Mouse (Mus musculus) MEL (cell line): ENCODE results near the gene Ccdc17. TPM values are rescaled to one million over a fixed set of nuclear protein-coding genes. Genes with fewer than 3 reads are reported as not detected.

ENCODE experiments used
- DNase-seq: peaks from one replicate; pipeline ENCODE4 v3.0.0; 2011; ENCODE audit warnings: low read depth, low spot score
- H3K27ac ChIP-seq: 2 replicates; pipeline ENCODE4 v1.5.1; 2012; ENCODE audit warnings: low read depth, mild to moderate bottlenecking, control low read depth, low read length, moderate library complexity; ENCODE audit not compliant: control insufficient read depth
- H3K27me3 ChIP-seq, 2 experiments: fragments of 150-350 bp in 1 of 2; sonication (generic) in 1 of 2; 2 replicates each; pipeline ENCODE4 v1.6.1; 2012; ENCODE audit warnings: low read length in 2 of 2, mild to moderate bottlenecking in 2 of 2, improper control_type of control experiment in 1 of 2, moderate library complexity in 1 of 2; ENCODE audit not compliant: insufficient read depth in 2 of 2, control insufficient read depth in 1 of 2
- H3K36me3 ChIP-seq, 2 experiments: 2 replicates each; pipeline ENCODE4 v1.6.1; 2012 to 2014; ENCODE audit warnings: low read length in 2 of 2, improper control_type of control experiment in 1 of 2, inconsistent platforms in 1 of 2, mild to moderate bottlenecking in 1 of 2; ENCODE audit not compliant: insufficient read depth in 2 of 2, control insufficient read depth in 1 of 2
- H3K4me1 ChIP-seq, 2 experiments: fragments of 150-350 bp in 1 of 2; sonication (generic) in 1 of 2; 2 replicates each; pipeline ENCODE4 v1.6.1; 2012; ENCODE audit warnings: low read length in 2 of 2, improper control_type of control experiment in 1 of 2, mild to moderate bottlenecking in 1 of 2; ENCODE audit not compliant: insufficient read depth in 2 of 2, control insufficient read depth in 1 of 2
- H3K4me3 ChIP-seq, 2 experiments: fragments of 150-350 bp in 1 of 2; sonication (generic) in 1 of 2; 2 replicates each; pipeline ENCODE4 v1.5.1; 2012; ENCODE audit warnings: low read depth in 2 of 2, low read length in 2 of 2, mild to moderate bottlenecking in 2 of 2, moderate library complexity in 2 of 2, control low read depth in 1 of 2, improper control_type of control experiment in 1 of 2; ENCODE audit not compliant: control insufficient read depth in 1 of 2, insufficient read depth in 1 of 2
- H3K79me2 ChIP-seq: 2 replicates; pipeline ENCODE4 v1.6.1; 2012; ENCODE audit warnings: mild to moderate bottlenecking, low read length, moderate library complexity; ENCODE audit not compliant: control insufficient read depth, poor library complexity, insufficient read depth
- H3K9ac ChIP-seq: 2 replicates; pipeline ENCODE4 v1.6.1; 2012; ENCODE audit warnings: low read depth, mild to moderate bottlenecking, control low read depth, low read length, moderate library complexity; ENCODE audit not compliant: control insufficient read depth, poor library complexity, severe bottlenecking
- H3K9me3 ChIP-seq: fragments of 150-350 bp; sonication (generic); replicated peaks from 2 replicates; pipeline ENCODE4 v1.6.1; 2012; ENCODE audit warnings: mild to moderate bottlenecking, low read length, improper control_type of control experiment, moderate library complexity; ENCODE audit not compliant: insufficient read depth
- BHLHE40 ChIP-seq: IDR thresholded peaks from 2 replicates; pipeline ENCODE4 v1.6.1; 2012; ENCODE audit warnings: low read depth, mild to moderate bottlenecking, inconsistent platforms, low read length, improper control_type of control experiment, borderline replicate concordance
- CTCF ChIP-seq, 3 experiments: IDR thresholded peaks in 2 of 3; conservative IDR thresholded peaks in 1 of 3; 2 replicates each; pipeline ENCODE4 v1.5.1; 2011 to 2012; ENCODE audit warnings: low read length in 3 of 3, low read depth in 2 of 3, mild to moderate bottlenecking in 2 of 3, improper control_type of control experiment in 1 of 3, inconsistent platforms in 1 of 3, mixed read lengths in 1 of 3, moderate library complexity in 1 of 3; ENCODE audit not compliant: control insufficient read depth in 1 of 3, insufficient read depth in 1 of 3, poor library complexity in 1 of 3, severe bottlenecking in 1 of 3
- EP300 ChIP-seq, 2 experiments: IDR thresholded peaks; 2 replicates each; pipeline ENCODE4 v1.6.1; 2011; ENCODE audit warnings: improper control_type of control experiment in 2 of 2, low read length in 2 of 2, low read depth in 1 of 2, mild to moderate bottlenecking in 1 of 2
- GATA1 ChIP-seq: IDR thresholded peaks from 2 replicates; pipeline ENCODE4 v1.6.1; 2011; ENCODE audit warnings: low read depth, low read length, improper control_type of control experiment
- HCFC1 ChIP-seq: IDR thresholded peaks from 2 replicates; pipeline ENCODE4 v1.6.1; 2012; ENCODE audit warnings: low read depth, mild to moderate bottlenecking, inconsistent platforms, low read length, improper control_type of control experiment, moderate library complexity
- JUND ChIP-seq: IDR thresholded peaks from 2 replicates; pipeline ENCODE4 v1.6.1; 2011; ENCODE audit warnings: low read depth, mild to moderate bottlenecking, improper control_type of control experiment, low read length
- MAFK ChIP-seq: IDR thresholded peaks from 2 replicates; pipeline ENCODE4 v1.6.1; 2011; ENCODE audit warnings: low read depth, mild to moderate bottlenecking, low read length, improper control_type of control experiment, borderline replicate concordance
- MAZ ChIP-seq: IDR thresholded peaks from 2 replicates; pipeline ENCODE4 v1.6.1; 2012; ENCODE audit warnings: low read depth, mild to moderate bottlenecking, inconsistent platforms, low read length, improper control_type of control experiment
- MEF2A ChIP-seq: IDR thresholded peaks from 2 replicates; pipeline ENCODE4 v1.6.1; 2014; ENCODE audit warnings: low read depth, mild to moderate bottlenecking, inconsistent platforms, low read length, improper control_type of control experiment; ENCODE audit not compliant: poor library complexity, insufficient replicate concordance, severe bottlenecking; ENCODE audit errors: extremely low read depth
- NELFE ChIP-seq: IDR thresholded peaks from 2 replicates; pipeline ENCODE4 v1.6.1; 2011; ENCODE audit warnings: low read depth, low read length, improper control_type of control experiment
- POLR2AphosphoS2 ChIP-seq: IDR thresholded peaks from 2 replicates; pipeline ENCODE4 v1.6.1; 2011; ENCODE audit warnings: low read length, improper control_type of control experiment
- RAD21 ChIP-seq: IDR thresholded peaks from 2 replicates; pipeline ENCODE4 v1.6.1; 2011; ENCODE audit warnings: mild to moderate bottlenecking, low read depth, low read length, improper control_type of control experiment
- RCOR1 ChIP-seq: IDR thresholded peaks from 2 replicates; pipeline ENCODE4 v1.6.1; 2012; ENCODE audit warnings: low read depth, mild to moderate bottlenecking, inconsistent platforms, low read length, improper control_type of control experiment
- SIN3A ChIP-seq: IDR thresholded peaks from 2 replicates; pipeline ENCODE4 v1.6.1; 2012; ENCODE audit warnings: low read length, improper control_type of control experiment, inconsistent platforms
- TBP ChIP-seq: IDR thresholded peaks from 2 replicates; pipeline ENCODE4 v1.8.0; 2011; ENCODE audit warnings: low read depth, low read length, improper control_type of control experiment
- ZC3H11A ChIP-seq: IDR thresholded peaks from 2 replicates; pipeline ENCODE4 v1.6.1; 2012; ENCODE audit warnings: low read depth, mild to moderate bottlenecking, inconsistent platforms, low read length, improper control_type of control experiment
- ZKSCAN1 ChIP-seq: IDR thresholded peaks from 2 replicates; pipeline ENCODE4 v1.6.1; 2012; ENCODE audit warnings: low read depth, mild to moderate bottlenecking, inconsistent platforms, low read length, improper control_type of control experiment, moderate library complexity
- polyA plus RNA-seq, 2 experiments: library from polyadenylated mRNA; stranded (reverse) in 1 of 2; unstranded in 1 of 2; fragments of >175 nt in 1 of 2; fragments of >200 nt in 1 of 2; gene quantifications; 2 replicates each; pipeline versions ENCODE4 v1.2.1 to v1.2.4; 2012; ENCODE audit warnings: low replicate concordance in 2 of 2, low read depth in 1 of 2; ENCODE audit not compliant: insufficient read length in 2 of 2, insufficient read depth in 1 of 2, missing spikeins in 1 of 2
- total RNA-seq: library from RNA; depleted of rRNA; stranded (reverse); fragments of 300-350 nt; gene quantifications from 2 replicates; pipeline ENCODE4 v1.2.3, GENCODE M21; 2012; rRNA removed

Gene Ccdc17
- total RNA-seq, result 1.0 and 1.2 TPM in 2 replicates
- polyA plus RNA-seq, result 1 to 10 TPM in 1 of 2 experiments, not detected in 1; 1.5 TPM

DNA sequence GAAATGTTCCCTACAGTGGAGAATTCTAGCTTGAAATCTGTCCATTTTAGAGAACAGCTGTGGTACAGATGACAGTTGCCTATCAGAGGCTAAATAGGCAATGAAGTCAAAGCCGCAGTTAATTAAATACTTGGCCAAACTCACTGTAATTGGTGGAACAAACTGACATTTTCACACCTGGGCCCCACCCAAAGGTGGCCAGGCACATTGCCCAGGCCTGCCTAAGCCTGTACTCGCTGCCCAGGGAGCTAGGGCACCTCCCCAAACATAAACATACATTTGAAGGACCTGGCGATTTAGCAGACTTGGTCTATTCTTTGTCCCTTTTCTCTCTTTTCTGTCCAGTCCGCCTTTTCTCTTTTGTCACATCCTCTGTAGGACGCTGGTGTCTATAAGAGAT lies at the start of gene Ccdc17:
TSS of gene Ccdc17 (plus strand) at position 276 of the 400 bp plus-strand sequence.
- peaks cover 5 to 9% of the 10 kb centered on the region in 2 experiments; a peak in 2 of 4 replicates for H3K4me1 ChIP-seq
- peak within 1 kb of the TSS; percentile 74 for H3K27ac ChIP-seq
- peaks cover 4 to 5% of the 10 kb centered on the region in 2 experiments for H3K36me3 ChIP-seq
- H3K27me3 ChIP-seq, result no peaks in the 10 kb centered on the region
- H3K4me3 ChIP-seq, result peak within 1 kb of the TSS; percentile 88 to 98
- H3K9ac ChIP-seq, result peak within 1 kb of the TSS; percentile 78
- H3K79me2 ChIP-seq, result peaks cover 6% of the 10 kb centered on the region; the same call in 1 of the 2 replicates
- DNase-seq, result no peak
- H3K9me3 ChIP-seq, result no peaks in the 10 kb centered on the region
- TF ChIP-seq MEF2A, result no peak
- no peak for TF ChIP-seq ZKSCAN1
- TF ChIP-seq BHLHE40, result no peak
- TF ChIP-seq POLR2AphosphoS2, result no peak
- peak in 2 of 3 experiments; percentile 7; a peak in 1 of 6 replicates for TF ChIP-seq CTCF (IDR thresholded peaks at IDR 0.05 in 2 of 3, conservative IDR thresholded peaks at IDR 0.05 in 1 of 3; ENCODE audit: control insufficient read depth in 1 of 3, insufficient read depth in 1 of 3, low read depth in 2 of 3, low read length in 3 of 3, poor library complexity in 1 of 3, severe bottlenecking in 1 of 3)

DNA sequence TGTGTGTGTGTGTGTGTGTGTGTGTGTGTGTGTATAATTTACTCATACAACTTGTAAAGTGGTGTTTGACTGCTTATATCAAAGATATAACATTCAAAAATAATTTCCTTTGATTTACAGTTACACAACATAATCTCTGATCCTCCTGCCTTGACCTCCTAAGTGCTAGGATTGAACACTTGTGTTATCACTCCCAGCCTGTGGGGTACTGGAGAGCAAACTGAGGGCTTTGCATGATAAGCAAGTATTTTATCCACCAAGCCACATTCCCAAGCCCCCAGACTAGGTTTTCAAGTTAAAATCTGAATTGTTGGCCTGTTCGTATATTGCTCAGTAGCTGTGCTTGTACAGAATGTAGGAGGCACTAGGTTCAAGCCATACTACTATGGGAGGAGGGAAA lies 46.0 kb upstream of the Ccdc17 start:
- H3K36me3 ChIP-seq, result peaks cover 0 to 7% of the 10 kb centered on the region in 2 experiments; a peak in 2 of 4 replicates
- H3K4me3 ChIP-seq, result no peak overlapping the region
- no peak overlapping the region for H3K27ac ChIP-seq
- H3K4me1 ChIP-seq, result no peaks in the 10 kb centered on the region
- H3K79me2 ChIP-seq, result peaks cover 3% of the 10 kb centered on the region
- peak; percentile 22 for DNase-seq
- H3K9me3 ChIP-seq, result no peaks in the 10 kb centered on the region
- TF ChIP-seq RAD21 (no peak), SIN3A (no peak), ZKSCAN1 (no peak), NELFE (no peak), JUND (no peak), RCOR1 (peak; percentile 87), GATA1 (peak; percentile 14; the same call in 1 of the 2 replicates), HCFC1 (no peak), TBP (no peak), ZC3H11A (no peak), MAFK (no peak), MAZ (no peak), EP300 (IDR thresholded peaks at IDR 0.05; ENCODE audit: low read depth in 1 of 2, low read length in 2 of 2) (peak in 1 of 2 experiments; percentile 43; a peak in 2 of 4 replicates)
- no peaks in the 10 kb centered on the region for H3K27me3 ChIP-seq
- H3K9ac ChIP-seq, result no peak overlapping the region
